Mouse (Mus musculus): Measurements from ENCODE around the gene Six2.

DNA sequence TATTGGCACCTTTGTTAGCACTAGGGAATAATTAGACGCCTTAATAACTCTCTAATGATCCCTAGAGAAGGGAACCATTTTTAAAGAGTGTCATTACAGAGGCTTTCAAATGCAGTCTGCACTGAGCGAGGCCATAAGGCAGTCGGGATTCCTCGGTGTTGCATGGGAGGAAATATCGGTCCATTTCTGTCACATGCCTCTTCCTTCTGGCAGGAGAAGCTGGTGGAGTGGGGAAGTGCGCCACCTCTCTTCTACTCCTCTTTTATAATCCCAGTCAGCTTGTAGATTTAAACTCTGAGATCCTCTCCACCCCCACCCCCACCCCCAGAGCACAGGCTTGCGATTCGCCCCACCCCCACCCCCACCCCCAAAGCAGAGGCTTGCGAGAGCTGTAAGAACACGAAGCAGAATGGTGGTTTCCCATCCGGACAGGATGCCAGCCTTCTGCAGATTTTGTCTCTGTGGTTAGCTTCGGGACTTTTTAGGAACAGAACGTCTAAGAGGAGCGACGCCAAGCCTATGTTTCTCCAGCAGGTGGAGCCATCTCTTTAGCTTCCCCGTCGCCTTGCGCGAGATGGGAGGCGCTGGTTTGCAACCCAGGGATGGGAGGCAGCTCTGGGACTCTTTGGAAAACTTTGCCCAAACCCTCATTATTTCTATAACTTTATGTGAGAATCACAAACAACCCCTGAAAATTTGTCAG is 23.3 kb downstream of the Six2 start:
- peak; percentile 74 for TF ChIP-seq CTCF (IDR thresholded peaks at IDR 0.05; ENCODE audit: insufficient read depth, low read length)
- TF ChIP-seq POLR2A (IDR thresholded peaks at IDR 0.05; ENCODE audit: borderline replicate concordance, extremely low read depth, low read depth, low read length) = no peak
